Mouse (Mus musculus) cortical plate, adult 2 months (tissue): Measurements from ENCODE around the gene Ext2.

Experiments
- CTCF ChIP-seq: fragments of 200-500 bp; IDR thresholded peaks from 2 replicates; pipeline ENCODE4 v1.5.1; 2011; ENCODE audit warnings: mild to moderate bottlenecking, control low read depth, low read length; ENCODE audit not compliant: insufficient read depth; ENCODE audit errors: extremely low read depth
- POLR2A ChIP-seq: fragments of 200-500 bp; IDR thresholded peaks from 2 replicates; pipeline ENCODE4 v1.6.1; 2011; ENCODE audit warnings: mild to moderate bottlenecking, low read length, control low read depth; ENCODE audit not compliant: insufficient read depth; ENCODE audit errors: extremely low read depth

GRCm38 (mm10) chr2:93802947-93803346 is 19.4 kb downstream of the Ext2 start:
- TF ChIP-seq CTCF (no peak), POLR2A (no peak)
